Mouse (Mus musculus): ENCODE results near the gene Gdi2. TPM values are rescaled to one million over a fixed set of nuclear protein-coding genes. Genes with fewer than 3 reads are reported as not detected.

The Gdi2 gene
- total RNA-seq, 2 experiments from 2014 or later, result 269 to 312 TPM

GRCm38 (mm10) chr13:3563130-3563529 lies 25.3 kb downstream of the Gdi2 start:
- intact Hi-C loops (cut with DNase I), result no loop called here
- DNase-seq (ENCODE audit: extremely low spot score in 1 of 2, low spot score in 2 of 2), result no peak
- TF ChIP-seq CTCF (IDR thresholded peaks at IDR 0.05), result peak; percentile 25
- Histone ChIP-seq H3K4me3 (no peak overlapping the region), H3K27ac (no peak overlapping the region)

- TF ChIP-seq CTCF (IDR thresholded peaks at IDR 0.05), result no peak
- no peak for DNase-seq (ENCODE audit: extremely low spot score in 1 of 2, low spot score in 2 of 2)
- Histone ChIP-seq H3K27ac (no peak overlapping the region), H3K4me3 (no peak overlapping the region)
- intact Hi-C loops (cut with DNase I), result no loop called here
Observed at GRCm38 (mm10) chr13:3563953-3564352, 26.1 kb downstream of the Gdi2 start.

- DNase-seq (ENCODE audit: extremely low spot score in 1 of 2, low spot score in 2 of 2), result no peak
- Histone ChIP-seq H3K4me3 (no peak overlapping the region), H3K27ac (no peak overlapping the region)
- peak; percentile 49 for TF ChIP-seq CTCF (IDR thresholded peaks at IDR 0.05)
- intact Hi-C loops (cut with DNase I), result loop anchor here (5.0 kb wide), 1 partner anchor 38 kb away; no protein-coding TSS in a partner anchor
Observed at GRCm38 (mm10) chr13:3590789-3591188, 52.9 kb downstream of the Gdi2 start.

DNA sequence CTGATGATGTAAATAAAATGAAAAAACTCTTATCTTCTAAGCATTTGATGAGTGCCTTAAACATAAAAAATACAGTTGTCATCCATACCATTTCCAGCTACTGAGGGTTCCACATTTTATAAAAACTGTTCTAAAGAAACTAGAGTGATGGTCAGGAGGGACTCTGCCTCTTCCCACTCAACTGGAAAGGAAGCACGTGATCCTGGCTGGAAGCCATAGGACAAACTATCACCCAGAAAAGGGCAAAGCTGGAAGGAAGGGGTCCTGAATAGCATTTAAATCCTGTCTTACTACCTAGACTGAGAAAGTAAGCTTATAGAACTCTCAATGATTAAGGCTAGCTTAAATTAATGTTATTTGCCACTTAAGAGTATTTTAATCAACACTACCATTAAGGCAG lies 56.4 kb downstream of the Gdi2 start:
- no peak for TF ChIP-seq CTCF (IDR thresholded peaks at IDR 0.05)
- H3K27ac ChIP-seq, result no peak overlapping the region
- intact Hi-C loops (cut with DNase I), result loop anchor here (5.0 kb wide), 1 partner anchor 42 kb away; no protein-coding TSS in a partner anchor
- no peak for DNase-seq (ENCODE audit: extremely low spot score in 1 of 2, low spot score in 2 of 2)
- H3K4me3 ChIP-seq, result no peak overlapping the region

DNA sequence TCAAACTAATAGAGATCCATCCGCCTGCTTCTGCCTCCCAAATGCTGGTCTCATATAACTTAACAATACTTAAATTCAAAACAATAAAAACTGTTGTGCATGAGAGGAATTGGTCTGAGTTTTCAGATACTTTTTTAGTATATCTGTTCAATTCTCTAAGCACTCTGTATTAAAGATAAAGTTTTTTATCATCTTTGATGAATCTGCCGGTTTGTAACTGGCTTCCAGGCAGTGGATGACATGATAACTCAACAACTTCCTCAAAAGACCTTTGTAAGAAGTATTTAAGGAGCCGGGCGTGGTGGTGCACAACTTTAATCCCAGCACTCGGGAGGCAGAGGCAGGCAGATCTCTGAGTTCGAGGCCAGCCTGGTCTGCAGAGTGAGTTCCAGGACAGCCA lies 58.4 kb downstream of the Gdi2 start:
- H3K4me3 ChIP-seq, result no peak overlapping the region
- H3K27ac ChIP-seq, result no peak overlapping the region
- intact Hi-C loops (cut with DNase I), result no loop called here
- no peak for DNase-seq (ENCODE audit: extremely low spot score in 1 of 2, low spot score in 2 of 2)
- TF ChIP-seq CTCF (IDR thresholded peaks at IDR 0.05), result no peak

DNA sequence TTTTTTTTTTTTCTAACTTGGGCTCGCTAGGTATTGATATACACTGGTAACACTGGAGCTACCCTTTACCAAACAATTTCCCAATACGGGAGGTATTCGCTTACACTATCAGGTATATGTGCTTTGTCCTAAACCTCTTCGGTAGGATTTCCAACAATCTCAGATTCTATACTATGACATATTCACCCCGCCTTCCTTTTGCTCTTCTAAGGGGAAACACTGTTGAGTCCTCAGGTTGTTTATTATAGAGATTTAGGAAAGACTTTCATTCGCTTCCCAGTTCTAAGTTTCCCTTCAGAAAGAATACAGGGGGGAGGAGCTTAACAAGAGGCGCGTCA lies 71.9 kb downstream of the Gdi2 start:
- DNase-seq (ENCODE audit: extremely low spot score in 1 of 2, low spot score in 2 of 2), result no peak
- no peak for TF ChIP-seq CTCF (IDR thresholded peaks at IDR 0.05)
- Histone ChIP-seq H3K4me3 (peak overlapping the region; percentile 74), H3K27ac (no peak overlapping the region; the same call in 1 of the 2 replicates)
- intact Hi-C loops (cut with DNase I), result loop anchor here (2.0 kb wide), 1 partner anchor 71 kb away; the partner anchor contains the start of gene Gdi2

- peak overlapping the region; percentile 89 for H3K27ac ChIP-seq
- peak overlapping the region; percentile 74 for H3K4me3 ChIP-seq
- no peak for TF ChIP-seq CTCF (IDR thresholded peaks at IDR 0.05)
- DNase-seq (ENCODE audit: extremely low spot score in 1 of 2, low spot score in 2 of 2), result peak in 1 of 2 experiments; percentile 13
- intact Hi-C loops (cut with DNase I), result loop anchor here (2.0 kb wide), 1 partner anchor 71 kb away; the partner anchor contains the start of gene Gdi2
Observed at GRCm38 (mm10) chr13:3610118-3610794, 72.4 kb downstream of the Gdi2 start.

DNA sequence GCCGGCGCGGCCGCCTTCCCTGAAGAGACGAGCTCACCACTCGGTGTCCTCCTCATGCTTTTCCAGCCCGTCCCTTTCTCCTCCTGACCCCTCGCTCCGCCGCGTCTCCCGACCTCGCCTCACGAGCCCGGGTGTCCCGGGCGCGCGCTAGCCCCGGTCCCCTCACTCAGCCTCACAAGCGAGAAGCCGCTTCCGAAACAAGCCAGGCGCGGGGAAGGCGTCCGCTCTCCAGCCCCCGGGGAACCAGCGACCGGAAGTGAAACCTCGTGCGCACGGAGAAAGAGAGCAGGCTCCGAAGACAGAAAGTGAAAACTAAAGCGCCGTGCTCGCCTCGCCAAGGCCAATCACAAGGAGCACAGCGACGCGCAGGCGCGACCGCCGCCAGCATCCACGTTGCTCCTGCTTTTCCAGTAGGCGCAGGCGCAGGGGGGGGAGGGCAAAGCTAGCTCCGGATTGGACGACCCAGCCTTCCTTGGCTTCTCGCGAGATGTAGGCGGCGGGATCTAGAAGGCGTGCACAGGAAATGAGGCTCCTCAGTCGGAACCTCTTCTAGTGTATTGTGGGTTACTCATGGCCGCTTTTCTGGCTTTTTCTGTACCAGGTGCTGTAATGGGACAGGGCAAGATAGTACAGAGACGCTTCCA lies 73.1 kb downstream of the Gdi2 start, which contains the start of gene Fam208b:
Gene Fam208b (minus strand): TSS at position 314 of the 644 bp plus-strand sequence.
- intact Hi-C loops (cut with DNase I), result loop anchor here (1.0 to 2.0 kb wide), 2 partner anchors 23 to 72 kb away; partner anchors contain the start of genes Asb13 and Gdi2
- H3K4me3 ChIP-seq, result peak within 1 kb of the TSS; percentile 74
- peak; percentile 97 to 99 for DNase-seq (ENCODE audit: extremely low spot score in 1 of 2, low spot score in 2 of 2)
- TF ChIP-seq CTCF (IDR thresholded peaks at IDR 0.05), result no peak
- peak within 1 kb of the TSS; percentile 89 for H3K27ac ChIP-seq

Other genes starting within 250 kb of the Gdi2 start
- 10 to 100 TPM; 28.5 to 28.7 TPM for gene Fam208b, start 73.0 kb downstream of the Gdi2 start, total RNA-seq (2021)
- gene Asb13, start 96.0 kb downstream of the Gdi2 start, total RNA-seq (2021), result 10 to 100 TPM; 44.3 to 54.3 TPM

Measured in left cerebral cortex, adult 2 months (tissue).